Mouse (Mus musculus) natural killer cell, adult 2 months (primary cell): ENCODE measurements around the gene Emid1.

ENCODE experiments used
- DNase-seq, 2 experiments: peaks; one replicate each; pipeline ENCODE4 v3.0.0; 2022; ENCODE audit warnings: low spot score in 2 of 2

Gene Emid1

DNA sequence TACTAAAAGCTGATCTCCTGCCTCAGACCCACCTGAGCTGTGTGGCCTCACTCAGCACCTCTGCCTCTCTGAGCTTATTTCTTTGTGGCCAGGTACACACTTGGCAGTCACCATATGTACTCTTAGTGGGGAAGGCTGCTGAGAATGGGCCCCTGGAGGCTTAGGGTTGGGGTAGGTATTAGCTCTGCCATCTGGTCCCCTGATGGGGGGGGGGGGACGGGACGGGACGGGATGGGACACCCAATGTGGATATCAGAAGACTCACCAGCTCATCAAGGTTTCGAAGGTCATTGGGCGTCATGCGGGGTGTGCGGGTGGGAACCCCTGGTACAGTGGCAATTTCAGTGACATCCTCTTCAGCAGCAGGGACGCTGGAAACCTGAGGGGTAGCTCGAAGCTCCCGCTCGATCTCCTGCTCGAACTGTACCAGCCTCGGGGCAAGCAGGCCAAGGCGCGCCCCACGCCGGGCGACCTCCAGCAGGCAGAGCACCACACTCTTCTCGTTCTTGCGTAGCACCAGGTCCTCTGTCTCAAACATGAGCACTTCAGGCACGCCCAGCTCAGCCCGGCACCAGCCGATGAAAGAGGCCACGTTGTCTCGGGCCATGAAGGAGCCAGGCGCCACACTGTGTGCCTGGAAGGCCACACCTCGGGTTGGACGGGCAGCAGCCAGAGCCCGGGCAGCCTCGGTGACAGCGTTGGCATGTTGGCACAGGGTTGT, 88.3 kb downstream of the Emid1 start:
- DNase-seq: no peak

DNA sequence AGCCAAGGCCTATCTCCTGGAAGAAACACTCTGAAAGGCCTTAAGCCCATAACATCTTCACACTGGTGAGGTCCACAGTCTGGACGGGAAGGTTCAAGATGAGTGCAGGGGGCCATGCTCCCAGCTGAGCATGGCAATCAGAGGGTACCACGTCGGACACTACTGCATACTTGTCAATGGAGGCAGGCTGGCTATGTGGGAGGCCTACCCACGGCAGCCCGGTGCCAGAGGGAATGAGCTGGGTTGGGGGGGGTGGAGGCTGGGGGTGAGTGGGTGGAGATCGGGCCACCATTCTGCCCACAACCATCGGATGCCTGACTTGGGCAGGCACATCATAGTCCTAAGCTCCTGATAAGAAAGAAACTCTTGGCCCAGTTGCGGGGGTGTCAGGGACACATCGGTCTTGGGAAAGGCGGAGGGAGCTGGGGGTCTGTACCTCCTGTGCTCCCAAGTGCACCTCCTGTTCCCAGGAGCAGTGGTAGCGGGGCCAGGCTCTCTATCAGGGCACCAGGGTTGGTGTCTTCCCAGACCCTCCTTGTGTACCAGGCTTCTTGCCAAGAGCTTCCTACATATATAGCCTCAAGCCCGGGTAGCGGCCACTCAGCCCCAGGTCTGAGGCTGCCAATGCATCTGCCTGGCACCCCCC, 89.1 kb downstream of the Emid1 start:
- no peak for DNase-seq

GRCm38 (mm10) chr11:5062326-5062725, 89.7 kb downstream of the Emid1 start:
- DNase-seq: no peak

GRCm38 (mm10) chr11:5061413-5062139, 90.5 kb downstream of the Emid1 start:
- DNase-seq: peak; percentile 85 to 87

GRCm38 (mm10) chr11:5060756-5061412, 91.2 kb downstream of the Emid1 start:
- DNase-seq: no peak

DNA sequence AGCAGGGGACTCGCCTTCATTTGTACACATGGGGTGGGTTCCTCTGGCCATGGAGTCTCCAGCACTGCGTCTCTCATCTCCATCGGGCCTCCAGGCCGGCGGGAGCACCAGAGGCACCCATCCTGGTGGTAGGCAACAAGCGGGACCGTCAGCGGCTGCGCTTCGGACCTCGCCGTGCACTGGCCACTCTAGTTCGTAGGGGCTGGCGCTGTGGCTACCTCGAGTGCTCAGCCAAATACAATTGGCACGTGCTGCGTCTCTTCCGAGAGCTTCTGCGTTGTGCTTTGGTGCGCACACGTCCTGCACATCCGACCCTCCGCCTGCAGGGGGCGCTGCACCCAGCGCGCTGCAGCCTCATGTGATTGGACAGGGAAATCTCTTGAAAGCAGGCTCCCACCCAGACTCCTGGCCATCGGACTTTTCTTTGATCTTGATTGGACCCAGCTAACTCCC, 92.3 kb downstream of the Emid1 start:
- peak; percentile 35 to 60 for DNase-seq

- DNase-seq: no peak
Measured at GRCm38 (mm10) chr11:5059230-5059629, 92.8 kb downstream of the Emid1 start.

DNA sequence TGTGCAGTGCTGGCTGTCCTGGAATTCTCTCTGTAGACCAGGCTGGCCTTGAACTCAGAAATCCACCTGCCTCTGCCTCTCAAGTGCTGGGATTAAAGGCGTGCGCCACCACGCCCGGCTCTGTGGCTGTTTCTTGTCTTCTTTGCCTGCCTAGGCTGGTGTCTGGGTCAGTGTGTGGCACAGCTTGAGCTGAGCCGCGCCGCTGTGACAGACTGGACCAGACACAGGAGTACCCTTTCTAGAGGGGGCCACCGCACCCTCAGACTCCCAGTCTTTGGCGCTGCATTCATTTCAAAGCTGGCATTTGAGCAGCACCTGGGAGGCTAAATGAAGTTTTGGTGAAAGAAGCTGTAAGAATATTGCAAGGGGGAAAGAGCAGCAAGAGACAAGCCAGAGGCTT, 93.3 kb downstream of the Emid1 start:
- no peak for DNase-seq

DNA sequence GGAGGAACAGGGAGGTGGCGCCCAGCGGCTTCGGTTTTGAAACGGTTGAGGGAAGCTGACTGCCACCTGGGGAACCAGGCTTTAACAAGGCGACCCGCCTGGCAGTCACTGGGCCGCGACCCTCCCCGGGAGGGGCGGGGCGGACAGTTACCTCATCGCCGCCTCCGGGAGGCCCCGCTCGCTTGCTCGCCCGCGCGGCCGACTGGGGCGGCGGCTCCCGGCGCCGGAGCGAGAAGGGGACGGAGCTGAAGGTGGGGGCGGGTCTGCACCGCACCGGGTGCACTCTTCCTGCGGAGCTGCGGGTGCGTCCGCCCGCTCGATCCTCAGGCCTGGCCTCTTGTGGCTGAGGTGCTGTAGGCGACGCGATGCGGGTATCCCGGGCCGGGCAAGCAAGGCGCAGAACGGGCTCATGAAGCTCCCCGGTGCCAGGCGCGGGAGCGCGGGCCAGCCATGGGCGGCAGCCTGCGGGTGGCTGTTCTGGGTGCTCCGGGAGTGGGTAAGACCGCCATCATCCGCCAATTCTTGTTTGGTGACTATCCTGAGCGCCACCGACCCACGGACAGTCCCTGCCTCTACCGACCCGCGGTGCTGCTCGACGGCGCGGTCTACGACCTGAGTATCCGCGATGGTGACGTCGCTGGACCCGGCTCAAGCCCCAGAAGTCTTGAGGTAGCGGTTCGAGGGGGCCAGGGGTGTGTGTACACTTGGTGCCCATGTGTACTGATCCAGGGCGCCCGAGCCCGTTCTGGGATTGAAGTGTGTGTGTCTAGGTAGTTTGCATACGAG, 94.0 kb downstream of the Emid1 start, which contains the start of gene Rasl10a:
Rasl10a (plus strand) TSS at position 273 of the 786 bp plus-strand sequence.
- DNase-seq: peak in 1 of 2 experiments; percentile 55

GRCm38 (mm10) chr11:5057541-5057855, 94.6 kb downstream of the Emid1 start:
- DNase-seq: no peak

GRCm38 (mm10) chr11:5057064-5057463, 95.0 kb downstream of the Emid1 start:
- no peak for DNase-seq
